Mouse (Mus musculus): ENCODE results near the gene Ruvbl2.

Ruvbl2 gene

GRCm38 (mm10) chr7:45433835-45434202 is 4.1 kb downstream of the Ruvbl2 start:
- no peak for DNase-seq (ENCODE audit: low spot score in 2 of 2)

- DNase-seq (ENCODE audit: low spot score in 2 of 2): no peak
These were observed 11.3 kb downstream of the Ruvbl2 start for GRCm38 (mm10) chr7:45426556-45426955.

GRCm38 (mm10) chr7:45421194-45421593 is 16.7 kb downstream of the Ruvbl2 start:
- no peak for DNase-seq (ENCODE audit: low spot score in 2 of 2)

GRCm38 (mm10) chr7:45420615-45420919 is 17.3 kb downstream of the Ruvbl2 start, which contains the start of gene Lhb:
Gene Lhb (plus strand): TSS chr7:45420820.
- DNase-seq (ENCODE audit: low spot score in 2 of 2): no peak

GRCm38 (mm10) chr7:45419859-45420614 is 17.9 kb downstream of the Ruvbl2 start:
- no peak for DNase-seq (ENCODE audit: low spot score in 2 of 2)

GRCm38 (mm10) chr7:45417962-45418492 is 19.9 kb downstream of the Ruvbl2 start:
- DNase-seq (ENCODE audit: low spot score in 2 of 2): no peak

- no peak for DNase-seq (ENCODE audit: low spot score in 2 of 2)
These were observed 22.3 kb downstream of the Ruvbl2 start for GRCm38 (mm10) chr7:45415636-45416035.

GRCm38 (mm10) chr7:45414740-45415224 is 23.1 kb downstream of the Ruvbl2 start:
- no peak for DNase-seq (ENCODE audit: low spot score in 2 of 2)

GRCm38 (mm10) chr7:45413864-45414739 is 23.8 kb downstream of the Ruvbl2 start:
- DNase-seq (ENCODE audit: low spot score in 2 of 2): no peak

GRCm38 (mm10) chr7:45413113-45413863 is 24.6 kb downstream of the Ruvbl2 start, which contains the start of gene Ntf5:
Gene Ntf5 (plus strand): TSS chr7:45413695.
- no peak for DNase-seq (ENCODE audit: low spot score in 2 of 2)

GRCm38 (mm10) chr7:45412421-45412820 is 25.5 kb downstream of the Ruvbl2 start:
- DNase-seq (ENCODE audit: low spot score in 2 of 2): no peak

- DNase-seq (ENCODE audit: low spot score in 2 of 2): no peak
These were observed 28.3 kb downstream of the Ruvbl2 start for GRCm38 (mm10) chr7:45409497-45410163.

GRCm38 (mm10) chr7:45408949-45409348 is 28.9 kb downstream of the Ruvbl2 start:
- DNase-seq (ENCODE audit: low spot score in 2 of 2): no peak

GRCm38 (mm10) chr7:45408351-45408750 is 29.5 kb downstream of the Ruvbl2 start:
- no peak for DNase-seq (ENCODE audit: low spot score in 2 of 2)

GRCm38 (mm10) chr7:45407836-45408235 is 30.1 kb downstream of the Ruvbl2 start:
- no peak for DNase-seq (ENCODE audit: low spot score in 2 of 2)

GRCm38 (mm10) chr7:45406157-45407156 is 31.4 kb downstream of the Ruvbl2 start:
- DNase-seq (ENCODE audit: low spot score in 2 of 2): no peak

- peak; percentile 57 to 69 for DNase-seq (ENCODE audit: low spot score in 2 of 2)
These were observed 32.5 kb downstream of the Ruvbl2 start, which contains the start of gene Kcna7 for GRCm38 (mm10) chr7:45405091-45406075. Gene Kcna7 (plus strand): TSS chr7:45405653.

GRCm38 (mm10) chr7:45403532-45404261 is 34.2 kb downstream of the Ruvbl2 start:
- DNase-seq (ENCODE audit: low spot score in 2 of 2): peak; percentile 46 to 61

Measured in spleen, postnatal 36 days (tissue).